Mouse (Mus musculus) cortical plate, adult 2 months (tissue): ENCODE data around the gene Iqcj.

ENCODE experiments used
- CTCF ChIP-seq: fragments of 200-500 bp; IDR thresholded peaks from 2 replicates; pipeline ENCODE4 v1.5.1; 2011; ENCODE audit warnings: mild to moderate bottlenecking, control low read depth, low read length; ENCODE audit not compliant: insufficient read depth; ENCODE audit errors: extremely low read depth
- POLR2A ChIP-seq: fragments of 200-500 bp; IDR thresholded peaks from 2 replicates; pipeline ENCODE4 v1.6.1; 2011; ENCODE audit warnings: mild to moderate bottlenecking, low read length, control low read depth; ENCODE audit not compliant: insufficient read depth; ENCODE audit errors: extremely low read depth

GRCm38 (mm10) chr3:67980006-67980405, 88.0 kb downstream of the Iqcj start:
- TF ChIP-seq POLR2A (no peak), CTCF (no peak)
